Mouse (Mus musculus) CH12.LX (cell line): ENCODE measurements at regions not wholly inside any gene's neighbourhood (a gene's known extent, or its start where the extent isn't known, plus 50 kb on each side); places are given as distances from the start of the nearest gene placed in this dataset.

Experiments used
- DNase-seq: peaks from one replicate; pipeline ENCODE4 v3.0.0-alpha.2; 2013; ENCODE audit errors: extremely low read depth
- H3K27ac ChIP-seq: 2 replicates; pipeline ENCODE4 v1.5.1; 2012; ENCODE audit warnings: low read depth, mild to moderate bottlenecking, control low read depth, moderate library complexity; ENCODE audit not compliant: insufficient read depth
- H3K27me3 ChIP-seq: replicated peaks from 2 replicates; pipeline ENCODE3; 2012; ENCODE audit warnings: inconsistent platforms
- H3K36me3 ChIP-seq, 2 experiments: replicated peaks in 1 of 2; 2 replicates each; pipeline versions ENCODE3 to v1.6.1; 2012; ENCODE audit warnings: inconsistent platforms in 1 of 2, low read length in 1 of 2, mild to moderate bottlenecking in 1 of 2, mixed read lengths in 1 of 2, moderate library complexity in 1 of 2; ENCODE audit not compliant: control insufficient read depth in 1 of 2, insufficient read depth in 1 of 2
- H3K4me1 ChIP-seq, 2 experiments: 2 replicates each; pipeline ENCODE4 v1.6.1; 2012; ENCODE audit warnings: inconsistent platforms in 1 of 2, moderate library complexity in 1 of 2; ENCODE audit not compliant: insufficient read depth in 2 of 2, control insufficient read depth in 1 of 2
- H3K4me2 ChIP-seq: 2 replicates; pipeline ENCODE4 v1.6.1; 2012; ENCODE audit warnings: low read depth, mild to moderate bottlenecking, control low read depth; ENCODE audit not compliant: poor library complexity, insufficient read depth, severe bottlenecking
- H3K4me3 ChIP-seq, 3 experiments: fragments of 150-350 bp in 1 of 3; sonication (generic) in 1 of 3; replicated peaks in 1 of 3; 2 replicates each; pipeline versions ENCODE3 to v1.5.1; 2011 to 2012; ENCODE audit warnings: low read depth in 2 of 3, low read length in 2 of 3, mild to moderate bottlenecking in 2 of 3, moderate library complexity in 2 of 3, control low read depth in 1 of 3, improper control_type of control experiment in 1 of 3, inconsistent platforms in 1 of 3, mixed read lengths in 1 of 3; ENCODE audit not compliant: poor library complexity in 1 of 3
- H3K79me2 ChIP-seq: replicated peaks from 2 replicates; pipeline ENCODE4 v1.6.1; 2012; ENCODE audit warnings: mild to moderate bottlenecking, moderate library complexity; ENCODE audit not compliant: control insufficient read depth, poor library complexity, insufficient read depth, severe bottlenecking; ENCODE audit errors: extremely low read depth
- H3K9ac ChIP-seq: 2 replicates; pipeline ENCODE4 v1.6.1; 2012; ENCODE audit warnings: low read depth, mild to moderate bottlenecking, control low read depth, moderate library complexity; ENCODE audit not compliant: insufficient read depth
- H3K9me3 ChIP-seq: replicated peaks from 2 replicates; pipeline ENCODE3; 2012; ENCODE audit warnings: low read length, inconsistent platforms, mixed read lengths
- BHLHE40 ChIP-seq: IDR thresholded peaks from 2 replicates; pipeline ENCODE4 v1.6.1; 2011; ENCODE audit warnings: mild to moderate bottlenecking, low read depth, low read length, improper control_type of control experiment
- CHD2 ChIP-seq: IDR thresholded peaks from 2 replicates; pipeline ENCODE4 v1.6.1; 2011; ENCODE audit warnings: low read length, improper control_type of control experiment
- E2F4 ChIP-seq: IDR thresholded peaks from 2 replicates; pipeline ENCODE4 v1.6.1; 2011; ENCODE audit warnings: low read depth, low read length, improper control_type of control experiment; ENCODE audit not compliant: insufficient replicate concordance
- EP300 ChIP-seq: IDR thresholded peaks from 2 replicates; pipeline ENCODE4 v1.6.1; 2011; ENCODE audit warnings: low read length, improper control_type of control experiment
- KAT2A ChIP-seq: IDR thresholded peaks from 2 replicates; pipeline ENCODE4 v1.6.1; 2012; ENCODE audit warnings: low read length, improper control_type of control experiment, inconsistent platforms; ENCODE audit not compliant: insufficient replicate concordance
- NRF1 ChIP-seq: IDR thresholded peaks from 2 replicates; pipeline ENCODE4 v1.6.1; 2014; ENCODE audit warnings: low read depth, mild to moderate bottlenecking, inconsistent platforms, low read length, improper control_type of control experiment, moderate library complexity
- POLR2A ChIP-seq: IDR thresholded peaks from 2 replicates; pipeline ENCODE4 v1.6.1; 2011; ENCODE audit warnings: low read depth, mild to moderate bottlenecking, improper control_type of control experiment, low read length
- RCOR1 ChIP-seq: conservative IDR thresholded peaks from 2 replicates; pipeline ENCODE4 v1.6.1; 2012; ENCODE audit warnings: low read depth, mild to moderate bottlenecking, inconsistent platforms, low read length, improper control_type of control experiment
- SIN3A ChIP-seq: IDR thresholded peaks from 2 replicates; pipeline ENCODE4 v1.6.1; 2012; ENCODE audit warnings: low read length, improper control_type of control experiment, inconsistent platforms
- SMC3 ChIP-seq: IDR thresholded peaks from 2 replicates; pipeline ENCODE4 v1.6.1; 2011; ENCODE audit warnings: low read depth, low read length, improper control_type of control experiment
- TBP ChIP-seq: conservative IDR thresholded peaks from 2 replicates; pipeline ENCODE4 v1.6.1; 2011; ENCODE audit warnings: low read depth, low read length, improper control_type of control experiment
- TCF12 ChIP-seq: IDR thresholded peaks from 2 replicates; pipeline ENCODE4 v1.6.1; 2014; ENCODE audit warnings: low read depth, mild to moderate bottlenecking, inconsistent platforms, low read length, improper control_type of control experiment
- USF2 ChIP-seq: conservative IDR thresholded peaks from 2 replicates; pipeline ENCODE4 v1.6.1; 2011; ENCODE audit warnings: low read depth, low read length, improper control_type of control experiment
- ZKSCAN1 ChIP-seq: IDR thresholded peaks from 2 replicates; pipeline ENCODE4 v1.6.1; 2012; ENCODE audit warnings: low read depth, inconsistent platforms, low read length, improper control_type of control experiment, borderline replicate concordance
- ZNF384 ChIP-seq: IDR thresholded peaks from 2 replicates; pipeline ENCODE4 v1.6.1; 2012; ENCODE audit warnings: low read depth, low read length, improper control_type of control experiment, inconsistent platforms
- dilution Hi-C: fragments of 300-500 bp; cut with MboI; formaldehyde crosslinking; loops from 2 replicates; pipeline ENCODE4 v1.14.3; 2020; ENCODE audit warnings: low sequenced_read_pairs; ENCODE audit not compliant: extremely low pct_unique_long_range_greater_than_20kb, extremely low pct_ligation_motif_present
- in situ Hi-C: fragments of 300-500 bp; cut with MboI; formaldehyde crosslinking; loops from 3 replicates; pipeline ENCODE4 v1.14.3; 2019; ENCODE audit warnings: low sequenced_read_pairs, low pct_ligation_motif_present, low pct_unique_long_range_greater_than_20kb, mixed read lengths

DNA sequence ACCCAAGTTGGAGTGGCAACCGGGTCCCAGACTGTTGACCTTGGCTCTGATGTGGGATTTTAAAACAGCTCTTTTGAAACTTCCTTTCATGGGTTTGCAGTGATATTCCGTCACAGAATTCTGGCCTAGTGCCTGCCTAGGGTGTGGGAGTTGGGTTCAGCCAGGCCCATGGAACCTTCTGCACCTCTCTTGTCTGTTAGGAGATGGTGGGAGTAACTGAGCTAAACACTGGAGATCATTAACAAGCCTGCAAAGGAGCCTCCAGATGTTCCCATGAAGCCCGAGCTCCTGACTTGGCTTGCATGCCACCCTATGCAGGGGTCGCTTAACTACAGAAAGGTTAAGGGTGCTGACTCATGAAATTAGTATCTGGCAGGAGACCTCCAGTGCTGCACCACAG lies 158.0 kb upstream of the Serp2 start:
- H3K4me1 ChIP-seq = no peaks in the 10 kb centered on the region
- TF ChIP-seq USF2 (no peak), SMC3 (no peak), ZKSCAN1 (no peak), BHLHE40 (no peak), SIN3A (no peak), NRF1 (no peak), ZNF384 (no peak), RCOR1 (no peak), TBP (no peak)
- no peaks in the 10 kb centered on the region for H3K36me3 ChIP-seq
- dilution Hi-C loops (no loop called here), in situ Hi-C loops (no loop called here)
- H3K79me2 ChIP-seq = no peaks in the 10 kb centered on the region
- H3K9me3 ChIP-seq = no peaks in the 10 kb centered on the region
- H3K27ac ChIP-seq = no peak overlapping the region
- no peak for DNase-seq
- H3K27me3 ChIP-seq = no peaks in the 10 kb centered on the region
- H3K9ac ChIP-seq = no peak overlapping the region
- H3K4me2 ChIP-seq = no peak overlapping the region
- no peak overlapping the region for H3K4me3 ChIP-seq

DNA sequence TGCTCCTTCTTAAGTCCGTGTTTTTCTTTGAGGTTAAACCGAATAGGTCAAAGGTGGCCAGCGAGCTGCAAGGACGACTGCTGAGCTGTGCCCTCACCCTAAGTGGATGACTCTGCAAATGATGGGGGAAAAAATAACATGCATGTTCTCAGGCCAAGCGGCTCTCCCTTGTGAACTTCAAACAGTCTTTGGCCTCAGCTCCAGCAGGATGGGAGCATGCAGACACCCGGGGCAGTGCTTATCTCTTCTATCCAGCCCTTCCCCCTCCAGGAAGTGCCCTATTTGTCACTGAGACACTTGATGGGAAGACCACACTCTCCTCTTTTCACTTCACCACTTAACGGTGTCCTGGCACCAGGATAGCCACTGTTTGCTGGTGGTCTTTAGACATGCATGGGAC lies 157.3 kb upstream of the Serp2 start:
- Histone ChIP-seq H3K4me1 (peaks cover 0 to 3% of the 10 kb centered on the region in 2 experiments; a peak in 2 of 4 replicates), H3K27me3 (no peaks in the 10 kb centered on the region), H3K27ac (no peak overlapping the region), H3K36me3 (no peaks in the 10 kb centered on the region), H3K4me2 (no peak overlapping the region), H3K79me2 (no peaks in the 10 kb centered on the region), H3K4me3 (no peak overlapping the region), H3K9me3 (no peaks in the 10 kb centered on the region), H3K9ac (no peak overlapping the region)
- dilution Hi-C loops = no loop called here
- in situ Hi-C loops = no loop called here
- no peak for DNase-seq
- TF ChIP-seq ZNF384 (no peak), POLR2A (no peak)

DNA sequence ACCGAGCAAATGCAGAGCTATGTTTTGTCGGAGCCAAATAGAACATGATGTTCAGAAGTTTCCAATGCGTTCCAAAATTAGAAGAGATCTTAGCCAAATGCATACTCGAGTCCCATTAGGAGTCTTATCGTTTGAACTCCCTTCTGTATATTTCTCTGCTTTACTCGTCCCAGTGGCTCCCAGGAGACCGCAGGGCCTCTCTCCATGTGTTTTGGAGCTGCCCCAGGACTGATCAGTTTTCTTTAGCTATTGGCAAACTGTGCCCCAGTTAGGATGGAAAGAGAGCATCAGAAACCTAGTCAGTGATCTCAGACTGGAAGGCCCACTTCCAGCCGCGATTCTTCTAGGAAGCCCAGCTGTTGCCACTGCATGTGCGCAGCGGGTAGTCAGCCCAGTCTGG lies 152.0 kb upstream of the Serp2 start:
- TF ChIP-seq KAT2A (no peak), POLR2A (no peak), CHD2 (no peak), TCF12 (no peak), TBP (no peak), E2F4 (no peak), EP300 (no peak)
- no peak overlapping the region for H3K27ac ChIP-seq
- H3K36me3 ChIP-seq = no peaks in the 10 kb centered on the region
- in situ Hi-C loops (no loop called here), dilution Hi-C loops (no loop called here)
- H3K9ac ChIP-seq = no peak overlapping the region
- H3K27me3 ChIP-seq = no peaks in the 10 kb centered on the region
- H3K9me3 ChIP-seq = no peaks in the 10 kb centered on the region
- DNase-seq = no peak
- peaks cover 2 to 23% of the 10 kb centered on the region in 2 experiments; a peak in 2 of 4 replicates for H3K4me1 ChIP-seq
- H3K4me3 ChIP-seq = no peak overlapping the region
- H3K79me2 ChIP-seq = no peaks in the 10 kb centered on the region
- H3K4me2 ChIP-seq = no peak overlapping the region
